Mouse (Mus musculus) left cerebral cortex, adult 2 months (tissue): ENCODE results near the gene Vipr1. TPM values are rescaled to one million over a fixed set of nuclear protein-coding genes. Genes with fewer than 3 reads are reported as not detected.

Experiments
- DNase-seq, 2 experiments: peaks; one replicate each; pipeline ENCODE4 v3.0.0; 2021 to 2022; ENCODE audit warnings: low spot score in 2 of 2, mixed read lengths in 1 of 2; ENCODE audit errors: extremely low spot score in 1 of 2
- H3K27ac ChIP-seq: fragments of 200-600 bp; 2 replicates; pipeline ENCODE4 v1.8.1; 2022
- H3K4me3 ChIP-seq: fragments of 200-600 bp; 2 replicates; pipeline ENCODE4 v1.8.1; 2022
- CTCF ChIP-seq: fragments of 200-600 bp; IDR thresholded peaks from 2 replicates; pipeline ENCODE4 v1.8.1; 2022; ENCODE audit warnings: antibody characterized with exemption, mild to moderate bottlenecking, moderate library complexity
- intact Hi-C: fragments of 180-260 bp; cut with DNase I; formaldehyde crosslinking; loops from one replicate; pipeline ENCODE4 v1.15.1; 2025
- total RNA-seq, 2 experiments: library from RNA; stranded (reverse); gene quantifications; 2 replicates each; pipeline ENCODE4 v1.2.3; 2021

The Vipr1 gene
- total RNA-seq, 2 experiments from 2014 or later = 27.7 to 28.1 TPM

DNA sequence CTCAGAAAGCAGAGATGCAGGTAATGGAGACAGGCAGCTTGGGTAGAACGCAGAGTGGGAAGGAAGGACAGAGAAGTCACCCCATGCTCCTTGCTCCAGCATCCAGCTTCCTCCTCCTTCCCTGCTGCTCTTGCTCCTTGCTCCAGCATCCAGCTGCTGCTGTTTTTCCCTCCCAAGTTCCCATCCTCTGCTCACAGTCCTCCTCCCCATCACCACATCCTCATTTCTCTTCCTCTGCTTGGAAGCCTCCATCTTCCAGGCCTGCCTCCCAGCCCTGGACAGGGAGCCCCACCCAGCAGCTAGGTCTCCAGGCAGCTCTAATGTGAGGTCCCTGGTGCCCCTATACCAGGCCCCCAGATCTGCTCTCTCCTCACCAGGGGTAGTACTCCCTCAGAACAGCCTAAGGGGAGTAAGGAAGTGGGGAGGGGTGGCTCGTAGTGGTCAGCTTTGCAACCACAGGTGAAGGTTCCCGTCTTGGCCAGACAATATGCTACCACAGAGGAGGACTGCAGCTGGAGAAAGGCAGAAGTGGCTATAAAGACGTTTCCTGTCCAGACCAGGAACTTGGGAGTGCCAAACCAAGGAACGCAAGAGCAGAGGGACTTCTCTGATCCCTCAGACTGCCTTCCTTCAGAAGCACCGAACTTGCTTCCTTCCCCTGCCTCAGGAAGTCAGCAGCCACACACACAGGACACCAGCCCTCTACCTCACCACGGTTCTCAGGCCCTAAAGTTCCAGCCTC is 6.5 kb upstream of the Vipr1 start:
- intact Hi-C loops = no loop called here
- H3K27ac ChIP-seq = peak overlapping the region; percentile 19; the same call in 1 of the 2 replicates
- no peak for TF ChIP-seq CTCF
- DNase-seq = no peak
- no peak overlapping the region for H3K4me3 ChIP-seq

DNA sequence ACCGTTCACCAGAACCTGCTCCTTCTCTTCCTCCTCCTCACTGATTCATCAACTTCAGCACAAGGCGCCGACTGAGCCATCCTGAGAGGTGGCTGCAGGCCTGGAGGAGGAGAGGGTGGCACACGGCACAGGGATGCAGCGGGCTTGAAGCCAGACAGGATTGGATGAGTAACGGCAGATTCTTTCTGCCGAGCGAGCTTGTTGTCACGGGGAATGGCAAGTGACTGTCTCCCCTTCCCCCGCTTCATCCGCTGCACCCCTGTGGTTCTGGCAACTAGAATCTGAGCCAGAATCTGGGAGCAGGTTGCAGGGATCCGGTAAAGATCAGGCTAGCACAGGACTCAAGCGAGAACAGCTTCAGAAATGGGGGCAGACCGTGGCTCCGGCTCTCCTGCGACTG is 2.7 kb upstream of the Vipr1 start:
- peak overlapping the region; percentile 59 for H3K4me3 ChIP-seq
- no peak for TF ChIP-seq CTCF
- DNase-seq = peak; percentile 75 to 83
- intact Hi-C loops = no loop called here
- H3K27ac ChIP-seq = peak overlapping the region; percentile 93

DNA sequence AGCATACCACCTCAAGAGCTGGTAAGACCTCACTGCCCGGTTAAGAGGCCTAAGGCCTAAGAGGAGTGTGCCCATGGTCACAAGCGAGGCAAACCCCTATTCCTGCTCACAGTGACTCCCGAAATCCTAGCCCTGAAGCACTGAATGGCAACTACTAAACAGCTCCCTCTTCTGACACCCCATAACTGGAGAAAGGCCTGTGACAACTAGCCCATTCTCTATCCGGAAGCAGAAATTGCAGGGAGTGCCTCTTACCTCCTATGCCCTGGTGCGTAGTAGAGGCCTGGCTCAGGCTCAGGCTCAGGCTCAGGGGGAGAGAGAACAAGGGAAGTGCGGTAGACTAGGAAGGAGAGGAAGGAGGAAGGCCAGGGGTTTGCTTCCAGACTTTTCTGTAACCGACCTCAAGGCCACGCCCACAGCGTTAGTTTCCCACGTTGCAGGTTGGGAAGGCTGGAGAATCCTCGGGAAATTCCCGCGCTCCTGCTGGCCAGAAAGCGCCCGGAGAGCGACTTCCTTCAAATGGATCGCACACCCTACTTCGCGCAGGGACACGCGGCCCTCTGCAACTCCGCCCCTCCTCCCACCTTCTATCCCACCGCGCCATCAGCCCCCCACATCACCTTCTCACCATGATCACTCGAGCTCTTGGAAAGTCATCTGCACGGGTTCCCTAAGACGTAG is 1.1 kb upstream of the Vipr1 start:
- Histone ChIP-seq H3K4me3 (peak overlapping the region; percentile 59), H3K27ac (peak overlapping the region; percentile 93)
- intact Hi-C loops = no loop called here
- TF ChIP-seq CTCF = no peak; the same call in 1 of the 2 replicates
- DNase-seq = peak in 1 of 2 experiments; percentile 45

DNA sequence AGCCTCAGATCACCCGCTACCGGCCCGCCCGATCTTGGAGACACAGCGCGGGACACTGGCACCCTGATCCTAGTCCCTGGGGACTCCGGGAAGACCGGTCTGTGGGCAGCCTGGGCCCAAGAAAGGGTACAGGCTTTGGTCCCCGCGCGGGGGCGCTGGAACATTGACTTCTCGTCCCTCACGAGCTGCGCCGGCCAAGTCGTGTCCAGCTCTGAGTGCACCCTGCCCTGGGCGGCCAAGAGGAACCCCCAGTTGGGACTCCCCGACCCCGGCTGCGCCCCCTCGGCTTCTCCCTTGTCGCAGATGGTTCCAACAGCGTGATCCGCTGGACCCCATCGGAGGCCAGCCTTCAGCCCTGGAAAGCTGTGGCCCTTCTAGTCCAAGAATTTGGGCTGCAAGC is 515 bp upstream of the Vipr1 start, which contains the start of gene Lyzl4:
TSS of gene Lyzl4 (minus strand) at position 96 of the 400 bp plus-strand sequence.
- peak; percentile 76 to 77 for DNase-seq
- peak within 1 kb of the TSS; percentile 59 for H3K4me3 ChIP-seq
- H3K27ac ChIP-seq = peak within 1 kb of the TSS; percentile 93
- peak; percentile 53 for TF ChIP-seq CTCF
- intact Hi-C loops = no loop called here

DNA sequence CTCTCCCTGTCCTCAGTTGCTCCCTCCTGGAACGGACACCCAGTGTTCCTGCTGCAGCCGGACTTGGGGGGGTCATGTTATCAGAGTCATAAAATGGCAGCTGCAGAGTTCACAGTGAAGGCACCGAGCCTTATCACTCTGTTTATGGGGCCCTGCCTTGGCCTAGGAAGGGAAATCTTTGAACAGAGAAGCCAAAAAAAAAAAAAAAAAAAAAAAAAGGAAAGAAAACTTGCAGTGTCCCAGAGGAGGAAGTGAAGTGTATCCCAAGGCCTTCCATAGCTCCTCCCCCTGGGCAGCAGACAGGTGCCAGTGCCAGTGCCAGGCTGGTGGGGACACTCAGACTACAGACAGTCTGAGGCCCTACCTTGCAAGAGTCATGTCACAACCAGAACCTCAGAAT is 2.3 kb downstream of the Vipr1 start:
- no peak for TF ChIP-seq CTCF
- Histone ChIP-seq H3K4me3 (no peak overlapping the region), H3K27ac (no peak overlapping the region)
- intact Hi-C loops = no loop called here
- no peak for DNase-seq

DNA sequence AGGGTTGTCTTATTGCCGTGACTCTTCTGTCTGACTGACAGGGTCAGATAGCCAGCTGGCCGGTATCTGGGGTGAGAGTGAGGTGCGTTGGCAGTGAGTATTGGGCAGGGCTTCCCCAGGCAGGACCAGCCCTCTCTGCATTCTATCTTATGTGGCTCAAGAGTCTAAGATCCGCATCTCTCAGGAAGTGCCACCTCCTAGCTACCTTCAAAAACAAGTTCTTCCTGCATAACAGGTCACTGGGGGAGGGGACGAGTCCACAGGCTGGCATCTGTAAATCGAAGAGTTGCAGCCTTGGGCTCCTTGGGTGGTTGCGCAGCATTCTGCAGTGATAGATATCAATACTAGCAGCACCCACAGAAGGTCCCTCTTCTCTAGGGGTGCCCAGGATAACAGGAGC is 4.5 kb downstream of the Vipr1 start:
- TF ChIP-seq CTCF = no peak
- Histone ChIP-seq H3K4me3 (no peak overlapping the region), H3K27ac (no peak overlapping the region)
- intact Hi-C loops = no loop called here
- DNase-seq = no peak

DNA sequence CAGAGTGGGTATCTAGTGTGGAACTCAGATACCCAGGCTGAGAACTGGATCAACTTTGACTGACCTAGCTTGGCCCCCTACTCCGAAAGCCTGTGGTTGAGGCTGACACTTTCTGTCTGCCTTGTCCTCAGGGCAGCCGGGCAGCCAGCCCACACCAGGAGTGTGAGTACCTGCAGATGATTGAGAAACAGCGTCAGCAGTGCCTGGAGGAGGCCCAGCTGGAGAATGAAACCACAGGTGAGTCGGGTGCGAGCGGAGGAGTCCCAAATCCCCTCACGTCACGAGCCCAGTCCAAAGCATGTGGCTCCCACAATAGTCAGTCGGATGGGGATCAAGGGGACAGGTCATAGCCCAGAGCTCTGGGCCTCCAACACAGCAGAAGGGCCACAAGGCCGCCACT is 11.2 kb downstream of the Vipr1 start:
- TF ChIP-seq CTCF = no peak
- intact Hi-C loops = no loop called here
- no peak for DNase-seq
- no peak overlapping the region for H3K4me3 ChIP-seq
- no peak overlapping the region for H3K27ac ChIP-seq

DNA sequence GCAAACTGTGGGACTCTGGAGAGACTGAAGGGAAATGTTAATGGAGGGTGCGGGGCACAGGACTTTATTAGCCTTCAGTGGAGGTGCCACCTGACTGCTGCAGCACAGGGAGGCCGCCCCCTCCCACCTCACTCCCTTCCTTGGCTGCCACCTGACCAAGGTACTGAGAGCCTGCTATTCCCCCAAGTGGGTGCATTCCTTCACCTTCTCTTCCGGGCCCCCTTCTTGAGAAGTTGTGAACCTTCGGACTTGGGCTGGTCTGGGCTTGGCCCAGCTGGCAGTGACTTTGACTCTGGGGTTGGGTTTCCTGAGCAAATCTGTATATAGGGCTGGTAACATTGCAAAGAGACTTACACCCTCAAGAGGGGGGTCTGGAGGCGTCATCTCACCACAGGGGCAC is 13.8 kb downstream of the Vipr1 start:
- H3K4me3 ChIP-seq = no peak overlapping the region
- DNase-seq = no peak
- intact Hi-C loops = no loop called here
- no peak for TF ChIP-seq CTCF
- H3K27ac ChIP-seq = no peak overlapping the region

DNA sequence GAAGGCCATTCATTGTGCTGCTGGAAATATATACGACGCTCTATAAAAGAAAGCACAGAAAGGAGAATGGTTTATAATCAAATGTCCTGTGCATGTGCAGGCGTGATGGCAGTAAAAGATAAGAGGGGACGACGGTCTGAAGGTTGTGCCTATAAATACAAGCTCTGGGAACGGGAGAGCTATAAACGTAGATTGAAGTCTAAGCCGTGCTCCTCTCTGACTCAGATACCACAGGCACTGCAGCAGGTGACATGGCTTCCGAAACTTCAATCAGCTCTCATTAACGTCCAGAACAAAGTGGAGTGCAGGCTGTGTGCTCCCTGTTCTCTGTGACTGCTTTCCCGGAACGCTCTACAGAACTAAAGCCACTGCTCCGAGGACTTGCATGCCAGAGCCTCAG is 14.6 kb downstream of the Vipr1 start:
- Histone ChIP-seq H3K27ac (no peak overlapping the region), H3K4me3 (no peak overlapping the region)
- no peak for DNase-seq
- TF ChIP-seq CTCF = no peak
- intact Hi-C loops = no loop called here

DNA sequence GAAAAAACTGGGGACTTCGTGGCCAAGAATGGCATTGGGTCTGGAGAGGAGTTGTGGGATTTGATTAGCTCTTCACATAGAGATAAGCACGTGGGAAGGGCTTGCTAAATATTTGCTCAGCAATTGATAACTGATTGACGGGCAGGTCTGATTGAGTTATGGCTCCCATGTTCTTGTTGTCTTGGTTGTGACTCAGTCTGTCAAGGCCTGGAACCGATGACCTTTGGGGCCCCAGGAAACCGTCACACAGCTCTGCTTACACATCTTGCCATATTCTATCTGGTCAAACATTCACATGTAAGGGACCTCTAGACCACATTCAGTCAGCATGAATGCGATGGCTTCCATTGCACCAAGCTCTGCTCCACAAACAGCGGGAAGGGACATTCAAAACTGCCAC is 15.7 kb downstream of the Vipr1 start:
- no peak for DNase-seq
- no peak overlapping the region for H3K27ac ChIP-seq
- TF ChIP-seq CTCF = no peak
- no peak overlapping the region for H3K4me3 ChIP-seq
- intact Hi-C loops = no loop called here

DNA sequence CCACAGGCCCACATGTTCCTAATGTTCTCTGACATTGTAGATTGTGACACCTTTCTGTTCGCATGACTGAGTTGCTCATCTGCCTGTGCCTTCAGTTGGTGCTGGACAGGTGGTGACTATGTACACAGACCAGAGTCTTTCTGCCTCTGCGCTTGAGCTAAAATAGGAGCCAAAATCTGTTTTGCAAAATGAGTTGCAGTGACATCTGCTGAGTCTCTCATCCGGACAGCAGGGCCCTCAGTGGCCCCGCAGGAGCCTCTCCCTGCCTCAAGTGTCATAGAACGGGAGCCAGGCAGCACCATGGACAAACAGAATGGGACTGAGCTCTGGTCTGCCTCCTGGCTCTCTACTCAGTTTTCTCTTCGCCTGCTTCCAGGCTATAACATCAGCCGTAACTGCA is 17.3 kb downstream of the Vipr1 start:
- H3K27ac ChIP-seq = no peak overlapping the region
- intact Hi-C loops = no loop called here

DNA sequence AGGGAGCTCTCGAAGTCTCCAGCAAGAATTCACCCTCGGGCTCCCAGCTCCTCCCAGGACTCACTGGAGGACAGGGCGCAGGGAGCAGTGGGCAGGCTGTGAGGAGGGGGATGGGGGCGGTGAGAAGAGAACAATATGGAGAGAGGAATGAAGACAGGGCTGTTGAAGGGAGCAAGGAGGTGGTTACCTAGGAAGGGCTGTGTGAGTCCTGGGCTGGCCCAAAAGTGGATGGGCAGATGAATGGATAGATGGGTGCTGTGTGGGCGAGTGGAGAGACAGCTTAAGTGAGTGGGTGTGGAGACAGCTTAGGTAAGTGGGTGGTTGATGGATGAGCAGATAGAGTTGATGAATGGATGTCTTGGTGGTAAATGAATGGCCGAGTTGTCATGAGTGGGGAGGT is 21.0 kb downstream of the Vipr1 start:
- intact Hi-C loops = no loop called here
- no peak for DNase-seq
- Histone ChIP-seq H3K27ac (peak overlapping the region; percentile 80), H3K4me3 (no peak overlapping the region)
- TF ChIP-seq CTCF = no peak

More for the DNA sequence above, 17.3 kb downstream of the Vipr1 start:
- no peak for DNase-seq
- TF ChIP-seq CTCF = no peak
- H3K4me3 ChIP-seq = no peak overlapping the region
